18 mouse cellular contexts compared by ENCODE assay signal in the genomic region with DNA sequence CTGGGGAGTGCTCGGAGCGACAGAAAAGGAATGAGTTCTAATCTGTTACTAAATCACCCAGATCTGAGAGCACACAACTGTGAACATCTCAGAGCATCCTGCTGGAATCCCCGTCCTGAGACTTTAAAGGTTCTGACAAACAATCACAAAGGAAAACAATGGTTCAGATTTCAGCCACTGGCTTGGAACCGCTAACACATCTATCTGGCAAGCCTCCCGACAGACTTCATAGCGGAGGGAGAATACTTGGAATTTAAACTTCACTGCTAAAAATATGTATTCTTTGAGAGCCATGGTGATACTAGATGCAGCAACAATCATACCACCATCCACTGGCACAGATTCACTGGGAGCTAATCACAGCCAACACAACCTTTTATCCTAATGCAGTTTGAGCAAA.
"Had no signal": no experiment of that assay in that cellular context is flagged by ENCODE, and none has a peak within 500 bp of the region (broad histone marks: within the 10 kb centered on the region; RNA-seq: fewer than 3 reads in every experiment).

No protein-coding gene starts in this region.

- H3K4me2 ChIP-seq: midbrain, embryonic 13.5 days; neural tube, embryonic 13.5 days; neural tube, embryonic 15.5 days had no signal

- H3K4me1 ChIP-seq: midbrain, embryonic 10.5 days; midbrain, embryonic 13.5 days; neural tube, embryonic 13.5 days; neural tube, embryonic 15.5 days had no signal

- H3K36me3 ChIP-seq: midbrain, embryonic 10.5 days; midbrain, embryonic 13.5 days; neural tube, embryonic 13.5 days; neural tube, embryonic 15.5 days had no signal

- H3K9me3 ChIP-seq: midbrain, embryonic 10.5 days; neural tube, embryonic 13.5 days had no signal

- H3K27me3 ChIP-seq: midbrain, embryonic 13.5 days; neural tube, embryonic 13.5 days; neural tube, embryonic 15.5 days had no signal

- H3K27ac ChIP-seq: liver, embryonic 14.5 days; midbrain, embryonic 10.5 days; midbrain, embryonic 13.5 days; neural tube, embryonic 13.5 days; neural tube, embryonic 15.5 days had no signal

- H3K9ac ChIP-seq: liver, embryonic 14.5 days; midbrain, embryonic 13.5 days; neural tube, embryonic 13.5 days; neural tube, embryonic 15.5 days had no signal

- H3K4me3 ChIP-seq: midbrain, embryonic 10.5 days; midbrain, embryonic 13.5 days; myocyte; neural tube, embryonic 13.5 days; neural tube, embryonic 15.5 days had no signal

- ATAC-seq: midbrain, embryonic 13.5 days; midbrain, embryonic 16.5 days had no signal

- DNase-seq: lung, adult 18-20 months; lung, postnatal 14 days; lung, postnatal 4 days; retina, postnatal 1 day; right cerebral cortex, adult 18-20 months; right cerebral cortex, postnatal 25 days; right cerebral cortex, postnatal 4 days; spleen, adult 18-20 months; thymus, adult 18-20 months; thymus, postnatal 14 days; thymus, postnatal 36 days had no signal
